Mouse (Mus musculus) thymus, adult 2 months (tissue): ENCODE measurements around the gene Fitm1. TPM values are rescaled to one million over a fixed set of nuclear protein-coding genes. Genes with fewer than 3 reads are reported as not detected.

Experiments
- DNase-seq: peaks from one replicate; pipeline ENCODE4 v3.0.0; 2021
- H3K27ac ChIP-seq: fragments of 200-500 bp; 2 replicates; pipeline ENCODE4 v1.5.1; 2012; ENCODE audit warnings: low read length, control low read depth; ENCODE audit not compliant: control insufficient read depth, insufficient read depth
- H3K27me3 ChIP-seq: fragments of 200-500 bp; 2 replicates; pipeline ENCODE4 v1.6.1; 2012; ENCODE audit warnings: mild to moderate bottlenecking, low read length, moderate library complexity, mixed read lengths; ENCODE audit not compliant: control insufficient read depth, insufficient read depth
- H3K36me3 ChIP-seq: fragments of 200-500 bp; 2 replicates; pipeline ENCODE4 v1.6.1; 2012; ENCODE audit warnings: mild to moderate bottlenecking, low read length, moderate library complexity; ENCODE audit not compliant: control insufficient read depth, insufficient read depth
- H3K4me1 ChIP-seq: fragments of 200-500 bp; replicated peaks from 2 replicates; pipeline ENCODE4 v1.6.1; 2012; ENCODE audit warnings: low read length; ENCODE audit not compliant: control insufficient read depth, insufficient read depth
- H3K4me3 ChIP-seq: fragments of 200-500 bp; 2 replicates; pipeline ENCODE4 v1.5.1; 2012; ENCODE audit warnings: mild to moderate bottlenecking, low read length, control low read depth, moderate library complexity; ENCODE audit not compliant: control insufficient read depth, insufficient read depth
- CTCF ChIP-seq: fragments of 200-500 bp; IDR thresholded peaks from 2 replicates; pipeline ENCODE4 v1.5.1; 2012; ENCODE audit warnings: mild to moderate bottlenecking, control low read depth, low read length, moderate library complexity, borderline replicate concordance; ENCODE audit not compliant: control insufficient read depth, poor library complexity, insufficient read depth; ENCODE audit errors: extremely low read depth
- POLR2A ChIP-seq: fragments of 200-500 bp; IDR thresholded peaks from 2 replicates; pipeline ENCODE4 v1.6.1; 2012; ENCODE audit warnings: mild to moderate bottlenecking, low read length, control low read depth, moderate library complexity; ENCODE audit not compliant: control insufficient read depth, poor library complexity, insufficient read depth; ENCODE audit errors: extremely low read depth
- WGBS: fragments of 180-500 bp; shearing (Covaris S2); methylation state at CpG from one replicate; pipeline ENCODE4 v1.1.7; 2018; 5-methylcytosine and 5-hydroxymethylcytosine counted together
- polyA plus RNA-seq: library from polyadenylated mRNA; depleted of rRNA; stranded (reverse); fragments of >200 nt; gene quantifications from 2 replicates; pipeline ENCODE4 v1.2.3, GENCODE M21; 2012

Gene Fitm1
- polyA plus RNA-seq, 1 experiment: 20.2 TPM

- 1% methylated on average over 31 of the region's 32 CpGs for WGBS
- Histone ChIP-seq H3K36me3 (peaks cover 11% of the 10 kb centered on the region; the same call in 1 of the 2 replicates), H3K27me3 (no peaks in the 10 kb centered on the region), H3K4me1 (peaks cover 16% of the 10 kb centered on the region; the same call in 1 of the 2 replicates), H3K27ac (peak within 1 kb of the TSS; percentile 20; the same call in 1 of the 2 replicates), H3K4me3 (peak within 1 kb of the TSS; percentile 69)
- TF ChIP-seq POLR2A (0 out of 2 replicates have a peak, but pooled peaks have one; percentile 45), CTCF (no peak)
- peak; percentile 85 for DNase-seq
Measured at GRCm38 (mm10) chr14:55577871-55578667, 2.7 kb downstream of the Fitm1 start, which contains the start of gene Psme1. Psme1 (plus strand) TSS chr14:55578123.

- Histone ChIP-seq H3K4me3 (peak overlapping the region; percentile 69), H3K36me3 (peaks cover 11% of the 10 kb centered on the region; the same call in 1 of the 2 replicates), H3K27ac (peak overlapping the region; percentile 20; the same call in 1 of the 2 replicates), H3K27me3 (no peaks in the 10 kb centered on the region), H3K4me1 (peaks cover 16% of the 10 kb centered on the region; the same call in 1 of the 2 replicates)
- WGBS: 11% methylated on average over 6 of the region's 6 CpGs
- TF ChIP-seq CTCF (no peak; the same call in 1 of the 2 replicates), POLR2A (no peak)
- DNase-seq: no peak
Measured at GRCm38 (mm10) chr14:55578668-55579269, 3.4 kb downstream of the Fitm1 start.

GRCm38 (mm10) chr14:55579511-55580496 lies 4.4 kb downstream of the Fitm1 start:
- H3K27me3 ChIP-seq: no peaks in the 10 kb centered on the region
- TF ChIP-seq CTCF (no peak), POLR2A (no peak)
- H3K4me1 ChIP-seq: peaks cover 20% of the 10 kb centered on the region
- no peak overlapping the region for H3K4me3 ChIP-seq
- WGBS: 95% methylated on average over 23 of the region's 23 CpGs
- peaks cover 11% of the 10 kb centered on the region; the same call in 1 of the 2 replicates for H3K36me3 ChIP-seq
- H3K27ac ChIP-seq: no peak overlapping the region
- no peak for DNase-seq

- DNase-seq: no peak
Measured at GRCm38 (mm10) chr14:55580731-55581130, 5.3 kb downstream of the Fitm1 start.

GRCm38 (mm10) chr14:55581981-55582681 lies 6.7 kb downstream of the Fitm1 start:
- TF ChIP-seq POLR2A: no peak
- no peak; the same call in 1 of the 2 replicates for TF ChIP-seq CTCF
- Histone ChIP-seq H3K4me3 (no peak overlapping the region), H3K27ac (no peak overlapping the region), H3K36me3 (peaks cover 15% of the 10 kb centered on the region; the same call in 1 of the 2 replicates), H3K27me3 (no peaks in the 10 kb centered on the region), H3K4me1 (peaks cover 20% of the 10 kb centered on the region)
- no peak for DNase-seq
- 88% methylated on average over 9 of the region's 9 CpGs for WGBS

More at GRCm38 (mm10) chr14:55580731-55581130, 5.3 kb downstream of the Fitm1 start:
- H3K4me1 ChIP-seq: peaks cover 28% of the 10 kb centered on the region
- H3K36me3 ChIP-seq: peaks cover 11% of the 10 kb centered on the region; the same call in 1 of the 2 replicates
- no peak for TF ChIP-seq CTCF
- TF ChIP-seq POLR2A: no peak
- no peak overlapping the region for H3K27ac ChIP-seq
- no peaks in the 10 kb centered on the region for H3K27me3 ChIP-seq
- H3K4me3 ChIP-seq: no peak overlapping the region
- WGBS: 97% methylated on average over 16 of the region's 16 CpGs
